Mouse (Mus musculus): Measurements from ENCODE around the gene Lhfpl2.

DNA sequence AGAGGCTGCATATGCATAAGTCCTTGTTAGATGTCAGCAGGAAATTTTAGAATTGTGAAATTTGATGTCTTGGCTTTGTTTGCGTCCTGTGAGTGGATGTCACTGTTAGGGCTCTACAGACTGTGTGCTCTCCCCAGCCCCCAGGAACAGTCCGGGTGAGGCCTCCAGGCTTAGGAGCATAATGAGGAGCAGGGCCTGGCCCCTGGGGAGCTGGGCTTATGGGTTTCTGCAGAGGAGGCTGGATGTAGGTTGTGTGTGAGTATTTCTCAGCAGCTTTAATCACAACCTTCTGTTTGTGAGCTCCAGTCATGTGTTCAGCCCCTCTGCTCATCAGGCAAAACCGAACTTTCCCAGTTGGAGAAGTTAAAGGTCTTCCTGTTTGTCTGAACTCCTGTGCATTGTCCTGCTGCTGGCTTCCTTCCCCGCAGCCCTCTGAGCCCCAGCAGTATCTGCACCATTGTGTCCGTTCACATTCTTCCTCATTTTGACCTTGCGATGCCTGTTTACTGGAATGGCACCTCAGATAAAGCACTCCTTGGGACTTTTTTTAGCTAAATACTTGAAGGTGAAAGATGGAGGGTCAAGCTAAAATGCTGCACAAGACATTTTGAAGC, 101.4 kb downstream of the Lhfpl2 start:
- no peak for TF ChIP-seq E2F4 (IDR thresholded peaks at IDR 0.05; ENCODE audit: insufficient read depth)
- no peak for TF ChIP-seq REST (IDR thresholded peaks at IDR 0.05; ENCODE audit: insufficient read depth, insufficient read length)
- no peak for TF ChIP-seq POLR2A (IDR thresholded peaks at IDR 0.05; ENCODE audit: insufficient read length, low read depth)
- TF ChIP-seq USF1 (IDR thresholded peaks at IDR 0.05; ENCODE audit: low read depth) = no peak
- no peak for TF ChIP-seq SRF (IDR thresholded peaks at IDR 0.05; ENCODE audit: control insufficient read depth, insufficient read length, low read depth)
- TF ChIP-seq TCF12 (IDR thresholded peaks at IDR 0.05; ENCODE audit: insufficient read depth, poor library complexity, severe bottlenecking) = no peak
- no peak for TF ChIP-seq POLR2AphosphoS2 (IDR thresholded peaks at IDR 0.05; ENCODE audit: insufficient read length, low read depth)
- TF ChIP-seq TCF3 (IDR thresholded peaks at IDR 0.05; ENCODE audit: insufficient read length, low read depth) = no peak
- no peak for TF ChIP-seq MAX (IDR thresholded peaks at IDR 0.05; ENCODE audit: low read depth)
- no peak for TF ChIP-seq CEBPB (IDR thresholded peaks at IDR 0.05; ENCODE audit: insufficient read depth, poor library complexity, severe bottlenecking)
- TF ChIP-seq MYOG (IDR thresholded peaks at IDR 0.05; ENCODE audit: control insufficient read depth in 1 of 3, insufficient read depth in 1 of 3, insufficient read length in 2 of 3, low read depth in 2 of 3) = no peak
